Mouse (Mus musculus) intestine, embryonic 16.5 days (tissue): Measurements from ENCODE around the gene Arrdc4. TPM values are rescaled to one million over a fixed set of nuclear protein-coding genes. Genes with fewer than 3 reads are reported as not detected.

ENCODE experiments used
- ATAC-seq: fragments of 200-750 bp; cut with Nextera tagmentation; 2 replicates; pipeline ENCODE4 v1.8.0; 2017; ENCODE audit warnings: moderate TSS enrichment, moderate library complexity
- H3K27ac ChIP-seq: fragments of 300-500 bp; sonication (generic); 2 replicates; pipeline ENCODE4 v1.5.1; 2014; ENCODE audit warnings: mild to moderate bottlenecking, low read length
- H3K27me3 ChIP-seq: fragments of 300-500 bp; sonication (generic); replicated peaks from 2 replicates; pipeline ENCODE4 v1.6.1; 2014; ENCODE audit warnings: low read length, control low read depth, mixed read lengths; ENCODE audit not compliant: control insufficient read depth, insufficient read depth
- H3K36me3 ChIP-seq: fragments of 300-500 bp; sonication (generic); 2 replicates; pipeline ENCODE4 v1.6.1; 2014; ENCODE audit warnings: low read length, control low read depth; ENCODE audit not compliant: control insufficient read depth, insufficient read depth
- H3K4me1 ChIP-seq: fragments of 300-500 bp; sonication (generic); 2 replicates; pipeline ENCODE4 v1.6.1; 2014; ENCODE audit warnings: low read length, control low read depth, mixed read lengths; ENCODE audit not compliant: control insufficient read depth, insufficient read depth
- H3K4me2 ChIP-seq: fragments of 300-500 bp; sonication (generic); 2 replicates; pipeline ENCODE4 v1.6.1; 2014; ENCODE audit warnings: low read depth, low read length, control low read depth
- H3K4me3 ChIP-seq: fragments of 300-500 bp; sonication (generic); 2 replicates; pipeline ENCODE4 v1.5.1; 2014; ENCODE audit warnings: mild to moderate bottlenecking, low read length
- H3K9ac ChIP-seq: fragments of 300-500 bp; sonication (generic); 2 replicates; pipeline ENCODE4 v1.6.1; 2014; ENCODE audit warnings: low read depth, low read length
- H3K9me3 ChIP-seq: fragments of 300-500 bp; sonication (generic); 2 replicates; pipeline ENCODE4 v1.6.1; 2016; ENCODE audit warnings: low read length, control low read depth; ENCODE audit not compliant: control insufficient read depth
- WGBS: fragments of 180-500 bp; shearing (Covaris S2); extraction: QIAGEN DNeasy Blood & Tissue Kit; methylation state at CpG from one replicate; pipeline ENCODE4 v1.1.7; 2014; 5-methylcytosine and 5-hydroxymethylcytosine counted together
- polyA plus RNA-seq: library from polyadenylated mRNA; unstranded; fragments of >200 nt; fragmentation: Nextera tagmentation; extraction: Ambion mirVana; gene quantifications from 2 replicates; pipeline ENCODE4 v1.2.1, GENCODE M21; 2015

The Arrdc4 gene
- polyA plus RNA-seq, 1 experiment from 2014 or later = 30.8 TPM

DNA sequence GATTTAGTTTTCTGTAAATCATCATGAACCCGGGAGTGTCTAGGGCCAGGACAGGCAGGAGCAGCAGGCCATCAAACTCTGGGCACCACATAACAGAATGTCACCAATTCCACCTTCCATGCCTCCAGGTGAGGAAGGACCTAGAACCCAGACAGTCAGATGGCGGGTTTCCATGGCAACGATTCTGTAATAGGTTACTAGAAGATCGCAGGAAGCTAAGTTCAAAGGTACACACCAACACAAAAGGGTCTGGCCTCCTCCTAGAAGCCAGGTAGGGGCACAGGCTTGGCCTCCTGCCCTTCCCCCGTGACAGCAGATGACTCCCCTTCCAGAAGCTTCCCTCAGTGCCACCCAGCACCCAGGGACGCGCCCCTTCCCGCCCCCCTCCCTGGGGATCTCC is 680 bp downstream of the Arrdc4 start:
- no peaks in the 10 kb centered on the region for H3K36me3 ChIP-seq
- peak overlapping the region; percentile 82 for H3K4me3 ChIP-seq
- no peaks in the 10 kb centered on the region for H3K9me3 ChIP-seq
- H3K27ac ChIP-seq = peak overlapping the region; percentile 91
- H3K4me1 ChIP-seq = peaks cover 20% of the 10 kb centered on the region
- peak overlapping the region; percentile 91 for H3K9ac ChIP-seq
- no peaks in the 10 kb centered on the region for H3K27me3 ChIP-seq
- 11% methylated on average over 7 of the region's 8 CpGs for WGBS
- no peak for ATAC-seq
- peak overlapping the region; percentile 83 for H3K4me2 ChIP-seq

DNA sequence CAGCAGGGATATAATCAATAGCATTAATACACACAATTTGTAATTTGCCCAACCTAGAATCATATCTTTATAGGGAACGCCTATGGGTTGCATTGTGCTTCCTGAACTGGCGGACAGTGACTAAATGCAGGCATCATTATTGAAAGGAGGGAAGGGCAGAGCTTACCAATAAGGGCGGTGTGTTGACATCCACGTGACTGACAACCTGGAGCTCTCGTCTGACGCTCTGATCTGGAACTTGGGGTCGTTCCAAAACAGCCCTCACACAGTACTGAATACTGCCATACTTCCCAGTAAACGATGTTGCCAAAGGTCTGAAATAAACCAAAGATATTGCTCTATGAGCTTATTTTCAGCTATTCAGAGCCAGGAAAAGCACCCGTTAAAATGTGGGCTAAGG is 4.4 kb downstream of the Arrdc4 start:
- peaks cover 13% of the 10 kb centered on the region for H3K4me1 ChIP-seq
- no peaks in the 10 kb centered on the region for H3K9me3 ChIP-seq
- 85% methylated on average over 9 of the region's 9 CpGs for WGBS
- no peak overlapping the region for H3K4me3 ChIP-seq
- peaks cover 10% of the 10 kb centered on the region for H3K36me3 ChIP-seq
- H3K4me2 ChIP-seq = no peak overlapping the region
- H3K27ac ChIP-seq = no peak overlapping the region
- no peak overlapping the region for H3K9ac ChIP-seq
- no peak for ATAC-seq
- no peaks in the 10 kb centered on the region for H3K27me3 ChIP-seq

DNA sequence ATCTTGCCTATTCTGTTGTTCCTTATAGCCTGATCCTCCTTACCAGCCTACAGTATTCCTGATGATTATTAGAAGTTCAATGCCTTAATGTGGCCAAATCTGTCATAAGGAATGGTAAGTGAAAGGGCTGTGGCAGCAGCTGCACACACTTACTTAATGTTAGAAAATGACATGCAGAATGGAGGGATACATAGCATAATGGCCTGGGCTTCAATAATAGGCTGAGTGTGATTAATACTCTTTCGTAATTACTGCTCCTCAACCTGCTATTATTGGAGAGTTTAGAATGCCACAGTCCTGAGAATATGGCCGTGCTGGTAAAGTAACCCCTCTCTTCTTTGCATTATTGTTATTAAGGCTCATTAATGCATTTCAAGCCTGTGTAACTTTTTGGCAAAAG is 4.8 kb downstream of the Arrdc4 start:
- H3K4me1 ChIP-seq = peaks cover 11% of the 10 kb centered on the region
- no peak for ATAC-seq
- H3K9me3 ChIP-seq = no peaks in the 10 kb centered on the region
- no peak overlapping the region for H3K4me3 ChIP-seq
- no peaks in the 10 kb centered on the region for H3K27me3 ChIP-seq
- 88% methylated on average over 2 of the region's 2 CpGs for whole genome bisulfite sequencing
- no peak overlapping the region for H3K9ac ChIP-seq
- no peak overlapping the region for H3K27ac ChIP-seq
- H3K4me2 ChIP-seq = no peak overlapping the region
- H3K36me3 ChIP-seq = peaks cover 14% of the 10 kb centered on the region

DNA sequence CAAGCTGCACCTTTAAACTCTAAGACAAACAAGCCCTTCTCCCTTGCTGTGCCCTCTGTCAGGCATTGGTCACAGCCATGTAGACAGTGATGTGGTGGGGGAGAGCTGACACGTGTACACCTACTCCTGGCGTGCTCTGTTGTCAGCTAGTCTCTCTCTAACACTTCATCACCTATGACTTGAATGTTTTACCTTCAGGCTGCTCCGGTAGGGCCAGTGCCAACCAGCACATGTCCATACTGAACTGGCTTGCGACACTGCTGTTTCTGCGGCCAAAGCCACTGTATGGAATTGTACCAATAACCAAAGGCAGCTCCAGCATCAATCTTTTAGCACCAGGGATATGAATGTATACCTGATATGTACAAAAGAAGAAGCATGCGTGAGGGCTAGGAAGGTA is 8.3 kb downstream of the Arrdc4 start:
- no peaks in the 10 kb centered on the region for H3K27me3 ChIP-seq
- peaks cover 14% of the 10 kb centered on the region for H3K36me3 ChIP-seq
- H3K9me3 ChIP-seq = no peaks in the 10 kb centered on the region
- no peak overlapping the region for H3K9ac ChIP-seq
- H3K4me1 ChIP-seq = 0 out of 2 replicates have a peak, but pooled peaks cover 1% of the 10 kb centered on the region
- 94% methylated on average over 6 of the region's 6 CpGs for WGBS
- no peak overlapping the region for H3K27ac ChIP-seq
- ATAC-seq = no peak
- no peak overlapping the region for H3K4me2 ChIP-seq
- no peak overlapping the region for H3K4me3 ChIP-seq

DNA sequence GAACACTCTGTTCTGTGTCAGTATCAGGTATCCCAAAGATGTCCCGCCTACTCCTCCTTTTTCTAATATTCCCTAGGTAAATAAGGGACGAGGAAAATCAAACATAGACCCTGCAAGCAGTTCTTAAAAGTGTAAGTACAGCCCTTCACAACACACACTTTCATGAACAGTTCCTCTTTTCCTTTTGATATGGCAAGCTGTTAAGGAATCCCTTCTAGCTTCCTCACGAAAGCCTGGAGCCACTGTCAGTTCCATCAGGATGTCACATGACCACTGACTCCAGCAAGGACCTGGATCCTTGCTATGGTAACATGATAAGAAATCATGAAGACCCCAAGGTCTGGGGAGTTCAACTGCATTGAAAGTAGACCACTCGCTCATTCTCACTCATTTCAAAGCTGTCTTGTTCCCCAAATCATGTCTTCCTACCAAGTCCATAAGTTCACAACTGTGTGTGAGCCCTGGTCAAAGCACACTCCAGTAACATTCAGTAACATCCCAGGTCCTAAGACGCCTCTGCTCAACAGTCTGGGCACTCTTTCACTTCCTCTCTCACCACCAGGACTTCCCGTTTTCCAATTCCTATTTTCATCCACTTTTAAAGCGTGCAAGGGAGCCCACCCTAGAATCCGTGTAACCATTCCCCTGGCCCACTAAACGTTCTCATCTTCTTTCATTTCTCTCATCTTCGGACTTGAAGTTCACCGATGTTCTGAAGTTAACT is 10.2 kb downstream of the Arrdc4 start:
- WGBS = 87% methylated on average over 11 of the region's 11 CpGs
- H3K4me3 ChIP-seq = no peak overlapping the region
- no peak overlapping the region for H3K9ac ChIP-seq
- no peaks in the 10 kb centered on the region for H3K9me3 ChIP-seq
- no peak overlapping the region for H3K4me2 ChIP-seq
- H3K4me1 ChIP-seq = no peaks in the 10 kb centered on the region
- no peak overlapping the region for H3K27ac ChIP-seq
- ATAC-seq = no peak
- H3K27me3 ChIP-seq = no peaks in the 10 kb centered on the region
- peaks cover 14% of the 10 kb centered on the region for H3K36me3 ChIP-seq

DNA sequence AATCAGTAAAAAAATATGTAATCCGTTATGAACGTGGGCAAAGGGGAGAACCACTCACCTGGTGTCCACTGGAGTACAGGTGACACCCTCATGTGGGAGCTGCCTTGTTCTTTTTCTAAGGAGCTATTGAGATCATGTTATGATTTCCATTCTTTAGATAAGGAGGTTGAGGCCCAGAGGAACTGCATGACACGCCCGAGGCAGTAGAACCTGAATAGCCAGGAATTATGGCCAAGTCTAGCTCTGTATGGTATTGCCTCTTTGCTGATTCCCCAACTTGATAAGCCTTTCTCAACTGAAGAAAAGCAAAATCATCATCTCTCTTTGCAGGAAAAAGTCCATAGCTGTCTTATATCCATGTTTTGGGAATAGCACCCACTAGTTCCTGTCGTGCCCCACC is 22.7 kb downstream of the Arrdc4 start:
- no peaks in the 10 kb centered on the region for H3K9me3 ChIP-seq
- WGBS = 67% methylated on average over 5 of the region's 5 CpGs
- H3K27me3 ChIP-seq = no peaks in the 10 kb centered on the region
- H3K9ac ChIP-seq = no peak overlapping the region
- peaks cover 7% of the 10 kb centered on the region for H3K4me1 ChIP-seq
- ATAC-seq = peak; percentile 91
- H3K27ac ChIP-seq = peak overlapping the region; percentile 69
- H3K36me3 ChIP-seq = no peaks in the 10 kb centered on the region
- no peak overlapping the region for H3K4me2 ChIP-seq
- no peak overlapping the region for H3K4me3 ChIP-seq

DNA sequence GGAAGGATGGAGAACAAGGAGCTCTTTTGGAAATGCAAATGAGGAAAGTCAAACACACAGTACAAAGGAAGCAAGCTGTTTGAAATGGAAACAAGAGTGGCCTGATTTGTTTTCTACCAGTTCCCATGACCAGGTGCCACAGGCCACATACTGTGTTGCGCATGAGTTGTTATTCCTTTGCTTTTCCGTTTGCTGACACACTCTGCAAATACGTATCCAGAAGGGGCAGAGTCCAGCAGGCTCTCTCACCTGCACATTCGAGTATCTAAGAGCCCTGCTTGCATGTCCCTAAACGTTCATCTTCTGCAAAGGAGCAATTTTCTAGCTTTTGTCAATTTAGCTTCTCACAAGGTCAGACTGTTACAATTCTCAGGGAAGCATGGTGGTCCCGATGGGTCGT is 24.3 kb downstream of the Arrdc4 start:
- Histone ChIP-seq H3K36me3 (no peaks in the 10 kb centered on the region), H3K9me3 (no peaks in the 10 kb centered on the region), H3K27me3 (no peaks in the 10 kb centered on the region), H3K4me3 (no peak overlapping the region), H3K4me2 (no peak overlapping the region), H3K27ac (peak overlapping the region; percentile 39), H3K9ac (no peak overlapping the region), H3K4me1 (peaks cover 7% of the 10 kb centered on the region)
- ATAC-seq = peak; percentile 61
- WGBS = 70% methylated on average over 7 of the region's 7 CpGs

DNA sequence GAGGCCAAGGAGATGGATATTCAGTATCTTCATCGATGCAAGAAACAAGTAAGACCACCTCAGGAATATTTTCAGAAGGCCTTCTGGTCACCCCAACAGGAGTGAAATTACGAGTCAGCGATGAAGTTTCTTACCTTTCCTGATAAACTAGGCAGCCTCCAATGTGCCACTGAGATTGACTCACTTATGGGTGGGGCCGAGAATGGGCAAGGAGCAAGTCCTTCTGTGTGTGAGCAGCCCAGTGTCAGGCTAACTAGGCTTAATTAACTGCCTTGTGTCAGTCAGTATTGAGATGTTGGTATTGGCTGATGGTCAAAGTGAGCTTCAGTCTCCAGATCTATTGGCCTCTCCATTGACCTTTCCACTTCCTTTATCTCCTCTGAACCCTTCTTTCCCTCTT is 27.5 kb downstream of the Arrdc4 start:
- Histone ChIP-seq H3K9me3 (no peaks in the 10 kb centered on the region), H3K4me1 (peaks cover 12% of the 10 kb centered on the region), H3K36me3 (no peaks in the 10 kb centered on the region), H3K4me3 (no peak overlapping the region), H3K27ac (no peak overlapping the region), H3K4me2 (no peak overlapping the region), H3K9ac (no peak overlapping the region), H3K27me3 (no peaks in the 10 kb centered on the region)
- no peak for ATAC-seq
- 82% methylated on average over 4 of the region's 4 CpGs for WGBS

DNA sequence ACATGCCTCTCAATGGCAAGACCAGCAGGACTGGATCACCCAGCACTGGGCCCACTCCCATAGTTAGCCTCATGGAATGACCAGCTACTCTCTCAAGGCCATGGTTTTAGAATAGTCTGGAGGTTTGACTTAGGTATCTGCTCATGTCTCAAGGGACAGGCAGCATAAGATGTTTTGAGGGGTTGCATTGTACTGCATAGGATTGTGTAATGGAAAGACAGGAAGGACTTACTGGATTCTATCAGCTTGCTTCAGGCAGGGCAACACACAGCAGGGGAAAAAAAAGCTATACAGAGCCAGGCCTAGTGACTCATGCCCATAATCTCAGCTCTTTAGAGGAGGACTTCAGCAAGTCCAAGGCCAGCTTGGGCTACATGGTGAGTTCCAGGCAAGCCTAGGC is 31.1 kb downstream of the Arrdc4 start:
- no peaks in the 10 kb centered on the region for H3K9me3 ChIP-seq
- H3K4me3 ChIP-seq = no peak overlapping the region
- no peaks in the 10 kb centered on the region for H3K36me3 ChIP-seq
- no peak overlapping the region for H3K9ac ChIP-seq
- no peaks in the 10 kb centered on the region for H3K27me3 ChIP-seq
- H3K4me2 ChIP-seq = no peak overlapping the region
- H3K4me1 ChIP-seq = peaks cover 12% of the 10 kb centered on the region
- H3K27ac ChIP-seq = peak overlapping the region; percentile 29; the same call in 1 of the 2 replicates
- ATAC-seq = peak; percentile 73

DNA sequence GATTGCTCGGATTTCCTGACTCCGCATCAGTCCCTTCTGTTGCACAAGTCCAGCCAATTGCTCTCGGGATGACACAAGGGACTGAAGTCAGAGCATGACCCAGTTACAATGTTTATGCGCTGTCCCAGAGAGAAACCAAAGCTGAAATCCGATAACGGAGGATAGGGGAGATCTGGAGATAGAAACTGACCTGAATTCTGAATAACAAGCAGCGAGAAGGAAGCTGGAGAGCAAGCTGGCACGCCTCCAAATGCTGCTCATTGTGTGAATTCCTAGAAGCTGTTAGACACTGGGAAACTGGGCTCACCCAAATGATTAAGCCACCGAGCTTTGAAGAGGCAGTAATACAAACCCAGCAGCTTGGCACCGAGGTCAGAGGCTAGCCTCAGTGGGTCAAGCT is 31.5 kb downstream of the Arrdc4 start:
- peak; percentile 49 for ATAC-seq
- peak overlapping the region; percentile 29; the same call in 1 of the 2 replicates for H3K27ac ChIP-seq
- H3K4me2 ChIP-seq = peak overlapping the region; percentile 25; the same call in 1 of the 2 replicates
- WGBS = 24% methylated on average over 10 of the region's 10 CpGs
- no peaks in the 10 kb centered on the region for H3K36me3 ChIP-seq
- no peak overlapping the region for H3K4me3 ChIP-seq
- H3K4me1 ChIP-seq = peaks cover 12% of the 10 kb centered on the region
- no peaks in the 10 kb centered on the region for H3K9me3 ChIP-seq
- H3K27me3 ChIP-seq = no peaks in the 10 kb centered on the region
- H3K9ac ChIP-seq = no peak overlapping the region
